Mouse (Mus musculus): ENCODE measurements around the gene Itga11. TPM values are rescaled to one million over a fixed set of nuclear protein-coding genes. Genes with fewer than 3 reads are reported as not detected.

The Itga11 gene
- polyA plus RNA-seq, 1 experiment from 2014 or later = 7.9 TPM

DNA sequence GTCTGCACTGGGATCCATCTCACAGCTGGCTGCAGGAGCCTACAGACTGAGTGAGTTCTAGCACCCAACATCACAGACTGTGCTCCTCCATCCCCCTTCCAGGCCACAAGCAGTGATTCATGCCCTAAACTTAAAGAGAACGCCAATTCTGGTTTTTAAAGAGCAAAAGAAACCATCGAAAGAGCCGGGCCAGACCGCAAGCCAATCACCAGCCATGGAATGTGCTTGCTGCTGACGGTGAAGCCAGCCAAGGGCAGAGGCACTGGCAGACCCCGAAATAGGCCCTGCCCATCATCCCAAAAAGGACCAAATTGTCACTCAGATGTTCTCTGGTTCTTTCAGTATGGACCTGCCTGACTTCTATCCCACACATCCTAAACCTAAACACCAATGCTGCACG, 6.7 kb downstream of the Itga11 start:
- no peak overlapping the region for H3K9ac ChIP-seq
- no peak overlapping the region for H3K27ac ChIP-seq (replicated peaks)
- no peaks in the 10 kb centered on the region for H3K36me3 ChIP-seq
- no peaks in the 10 kb centered on the region for H3K9me3 ChIP-seq (replicated peaks)
- 73% methylated on average over 7 of the region's 7 CpGs for WGBS
- H3K4me3 ChIP-seq (replicated peaks) = no peak overlapping the region
- no peak for ATAC-seq (ENCODE audit: insufficient number of reproducible peaks, low FRiP score, low TSS enrichment, low read depth)
- H3K4me1 ChIP-seq = no peaks in the 10 kb centered on the region; the same call in 1 of the 2 replicates
- no peak overlapping the region for H3K4me2 ChIP-seq (replicated peaks)
- peaks cover 5% of the 10 kb centered on the region for H3K27me3 ChIP-seq

- ATAC-seq (ENCODE audit: insufficient number of reproducible peaks, low FRiP score, low TSS enrichment, low read depth) = no peak
- 88% methylated on average over 10 of the region's 10 CpGs for WGBS
- no peak overlapping the region for H3K9ac ChIP-seq
- H3K4me2 ChIP-seq (replicated peaks) = no peak overlapping the region
- no peaks in the 10 kb centered on the region for H3K9me3 ChIP-seq (replicated peaks)
- no peak overlapping the region for H3K4me3 ChIP-seq (replicated peaks)
- H3K27me3 ChIP-seq = no peaks in the 10 kb centered on the region
- H3K4me1 ChIP-seq = peaks cover 10% of the 10 kb centered on the region; the same call in 1 of the 2 replicates
- no peak overlapping the region for H3K27ac ChIP-seq (replicated peaks)
- H3K36me3 ChIP-seq = no peaks in the 10 kb centered on the region
Observed at GRCm38 (mm10) chr9:62689748-62690147, 12.1 kb downstream of the Itga11 start.

GRCm38 (mm10) chr9:62694054-62694453, 16.4 kb downstream of the Itga11 start:
- no peaks in the 10 kb centered on the region for H3K27me3 ChIP-seq
- 47% methylated on average over 5 of the region's 5 CpGs for WGBS
- ATAC-seq (ENCODE audit: insufficient number of reproducible peaks, low FRiP score, low TSS enrichment, low read depth) = no peak
- peaks cover 10% of the 10 kb centered on the region; the same call in 1 of the 2 replicates for H3K4me1 ChIP-seq
- no peaks in the 10 kb centered on the region for H3K9me3 ChIP-seq (replicated peaks)
- no peak overlapping the region for H3K4me2 ChIP-seq (replicated peaks)
- no peak overlapping the region for H3K9ac ChIP-seq
- H3K27ac ChIP-seq (replicated peaks) = no peak overlapping the region
- no peaks in the 10 kb centered on the region for H3K36me3 ChIP-seq
- no peak overlapping the region for H3K4me3 ChIP-seq (replicated peaks)

DNA sequence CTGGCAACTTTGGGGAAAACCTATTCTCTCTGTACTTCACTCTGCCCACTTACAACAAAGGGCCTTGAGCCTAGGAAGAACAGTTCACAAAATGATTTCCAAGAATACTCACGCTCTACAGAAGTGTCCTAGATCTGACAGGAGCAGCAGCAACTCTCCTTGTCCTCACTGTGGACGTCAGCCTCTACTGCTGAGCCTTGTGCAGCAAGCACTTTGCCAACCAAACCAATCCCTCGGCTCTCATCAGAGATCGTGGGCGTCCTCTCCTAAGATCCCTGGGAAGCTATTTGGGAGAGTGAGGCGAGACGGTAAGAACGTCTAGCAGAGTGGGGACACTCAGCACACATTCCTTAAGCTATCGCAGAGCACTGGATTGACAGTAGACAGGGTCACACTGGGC, 17.6 kb downstream of the Itga11 start:
- Histone ChIP-seq H3K27me3 (no peaks in the 10 kb centered on the region), H3K9ac (no peak overlapping the region), H3K4me3 (replicated peaks) (no peak overlapping the region), H3K36me3 (no peaks in the 10 kb centered on the region), H3K9me3 (replicated peaks) (no peaks in the 10 kb centered on the region), H3K27ac (replicated peaks) (no peak overlapping the region), H3K4me2 (replicated peaks) (no peak overlapping the region), H3K4me1 (peaks cover 10% of the 10 kb centered on the region; the same call in 1 of the 2 replicates)
- WGBS = 76% methylated on average over 9 of the region's 9 CpGs
- ATAC-seq (ENCODE audit: insufficient number of reproducible peaks, low FRiP score, low TSS enrichment, low read depth) = no peak

- WGBS = 79% methylated on average over 4 of the region's 4 CpGs
- no peak overlapping the region for H3K4me2 ChIP-seq (replicated peaks)
- no peaks in the 10 kb centered on the region for H3K9me3 ChIP-seq (replicated peaks)
- no peaks in the 10 kb centered on the region for H3K36me3 ChIP-seq
- H3K9ac ChIP-seq = no peak overlapping the region
- H3K27me3 ChIP-seq = no peaks in the 10 kb centered on the region
- H3K4me1 ChIP-seq = 0 out of 2 replicates have a peak, but pooled peaks cover 2% of the 10 kb centered on the region
- no peak for ATAC-seq (ENCODE audit: insufficient number of reproducible peaks, low FRiP score, low TSS enrichment, low read depth)
- no peak overlapping the region for H3K27ac ChIP-seq (replicated peaks)
- no peak overlapping the region for H3K4me3 ChIP-seq (replicated peaks)
Observed at GRCm38 (mm10) chr9:62696799-62697198, 19.2 kb downstream of the Itga11 start.

DNA sequence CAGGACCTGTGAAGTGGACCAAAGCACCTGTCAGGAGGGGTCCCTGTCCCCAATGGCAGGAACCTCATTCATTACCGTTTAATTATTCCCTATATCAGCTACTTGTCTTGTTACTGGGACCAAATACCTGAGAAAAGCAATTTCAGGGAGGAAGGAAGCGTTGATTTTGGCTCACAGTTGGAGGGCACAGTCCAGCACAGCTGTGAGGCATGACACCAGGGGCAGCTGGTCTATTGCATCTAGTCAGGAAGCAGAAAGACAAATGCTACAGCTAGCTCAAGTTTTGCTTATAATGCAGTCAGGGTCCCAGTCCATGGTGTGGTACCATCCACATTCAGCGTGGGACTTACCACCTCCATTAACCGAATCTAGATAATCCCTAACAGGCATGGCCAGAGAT, 29.6 kb downstream of the Itga11 start:
- no peak for ATAC-seq (ENCODE audit: insufficient number of reproducible peaks, low FRiP score, low TSS enrichment, low read depth)
- Histone ChIP-seq H3K9me3 (replicated peaks) (no peaks in the 10 kb centered on the region), H3K4me1 (peaks cover 20% of the 10 kb centered on the region), H3K36me3 (no peaks in the 10 kb centered on the region), H3K9ac (no peak overlapping the region), H3K27ac (replicated peaks) (no peak overlapping the region), H3K27me3 (no peaks in the 10 kb centered on the region), H3K4me2 (replicated peaks) (no peak overlapping the region), H3K4me3 (replicated peaks) (no peak overlapping the region)
- 85% methylated on average over 4 of the region's 4 CpGs for WGBS

- ATAC-seq (ENCODE audit: insufficient number of reproducible peaks, low FRiP score, low TSS enrichment, low read depth) = no peak
- H3K9ac ChIP-seq = no peak overlapping the region
- H3K4me1 ChIP-seq = peaks cover 26% of the 10 kb centered on the region
- H3K27me3 ChIP-seq = no peaks in the 10 kb centered on the region
- no peak overlapping the region for H3K4me3 ChIP-seq (replicated peaks)
- 28% methylated on average over 6 of the region's 6 CpGs for WGBS
- no peak overlapping the region for H3K4me2 ChIP-seq (replicated peaks)
- H3K36me3 ChIP-seq = no peaks in the 10 kb centered on the region
- peak overlapping the region; percentile 13; the same call in 1 of the 2 replicates for H3K27ac ChIP-seq (replicated peaks)
- no peaks in the 10 kb centered on the region for H3K9me3 ChIP-seq (replicated peaks)
Observed at GRCm38 (mm10) chr9:62707870-62708269, 30.2 kb downstream of the Itga11 start.

GRCm38 (mm10) chr9:62709983-62710382, 32.4 kb downstream of the Itga11 start:
- Histone ChIP-seq H3K4me1 (peaks cover 28% of the 10 kb centered on the region), H3K36me3 (no peaks in the 10 kb centered on the region), H3K4me2 (replicated peaks) (no peak overlapping the region), H3K27me3 (no peaks in the 10 kb centered on the region), H3K27ac (replicated peaks) (no peak overlapping the region), H3K9ac (no peak overlapping the region), H3K9me3 (replicated peaks) (no peaks in the 10 kb centered on the region), H3K4me3 (replicated peaks) (no peak overlapping the region)
- 89% methylated on average over 5 of the region's 5 CpGs for whole genome bisulfite sequencing
- ATAC-seq (ENCODE audit: insufficient number of reproducible peaks, low FRiP score, low TSS enrichment, low read depth) = no peak

DNA sequence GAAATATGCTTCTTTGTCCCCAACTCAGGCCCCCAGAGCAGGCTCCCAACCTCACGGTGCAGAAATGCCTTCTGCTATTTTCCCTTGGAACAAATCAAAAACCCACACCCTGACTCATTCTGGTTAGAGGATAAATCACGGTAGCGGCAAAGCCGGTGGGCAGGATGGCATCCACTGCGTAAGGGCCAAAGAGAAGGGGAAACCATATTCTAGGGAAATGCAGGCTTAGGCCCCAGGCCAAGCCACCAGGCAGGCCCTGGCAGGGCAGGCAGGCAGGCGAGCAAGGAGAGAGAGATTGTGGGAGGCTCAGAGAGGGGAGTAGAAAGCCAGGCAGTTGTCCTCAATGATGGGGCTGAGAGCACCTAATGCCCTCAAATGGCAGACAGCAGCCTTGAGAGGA, 34.7 kb downstream of the Itga11 start:
- ATAC-seq (ENCODE audit: insufficient number of reproducible peaks, low FRiP score, low TSS enrichment, low read depth) = peak; percentile 64
- Histone ChIP-seq H3K27me3 (no peaks in the 10 kb centered on the region), H3K4me3 (replicated peaks) (no peak overlapping the region), H3K27ac (replicated peaks) (peak overlapping the region; percentile 56), H3K4me1 (peaks cover 28% of the 10 kb centered on the region), H3K9me3 (replicated peaks) (no peaks in the 10 kb centered on the region), H3K9ac (no peak overlapping the region), H3K36me3 (no peaks in the 10 kb centered on the region), H3K4me2 (replicated peaks) (no peak overlapping the region)
- WGBS = 45% methylated on average over 6 of the region's 6 CpGs

DNA sequence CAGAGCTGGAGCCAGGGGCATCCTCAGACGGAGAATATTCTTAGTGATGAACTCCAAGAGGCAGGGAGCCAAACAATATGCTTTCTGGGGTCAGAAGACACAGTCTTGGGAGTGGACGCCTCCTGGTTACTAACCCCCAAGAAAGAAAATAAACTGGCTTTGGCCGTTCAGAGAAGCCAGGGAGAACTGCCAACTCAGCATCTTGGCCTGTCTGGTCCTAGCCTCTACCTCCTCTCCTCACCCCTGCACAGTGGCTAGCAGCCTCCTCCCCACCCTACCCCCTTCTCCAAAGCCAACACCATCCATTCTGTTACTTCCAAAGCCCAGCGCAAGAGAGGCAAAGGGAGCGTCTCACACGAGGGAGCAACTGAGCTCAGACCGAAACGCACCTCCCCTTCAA, 35.4 kb downstream of the Itga11 start:
- H3K27ac ChIP-seq (replicated peaks) = peak overlapping the region; percentile 56
- 73% methylated on average over 8 of the region's 8 CpGs for WGBS
- peaks cover 31% of the 10 kb centered on the region for H3K4me1 ChIP-seq
- H3K4me3 ChIP-seq (replicated peaks) = no peak overlapping the region
- ATAC-seq (ENCODE audit: insufficient number of reproducible peaks, low FRiP score, low TSS enrichment, low read depth) = 0 out of 2 replicates have a peak, but pooled peaks have one; percentile 32
- no peaks in the 10 kb centered on the region for H3K36me3 ChIP-seq
- no peak overlapping the region for H3K9ac ChIP-seq
- no peak overlapping the region for H3K4me2 ChIP-seq (replicated peaks)
- no peaks in the 10 kb centered on the region for H3K9me3 ChIP-seq (replicated peaks)
- no peaks in the 10 kb centered on the region for H3K27me3 ChIP-seq

DNA sequence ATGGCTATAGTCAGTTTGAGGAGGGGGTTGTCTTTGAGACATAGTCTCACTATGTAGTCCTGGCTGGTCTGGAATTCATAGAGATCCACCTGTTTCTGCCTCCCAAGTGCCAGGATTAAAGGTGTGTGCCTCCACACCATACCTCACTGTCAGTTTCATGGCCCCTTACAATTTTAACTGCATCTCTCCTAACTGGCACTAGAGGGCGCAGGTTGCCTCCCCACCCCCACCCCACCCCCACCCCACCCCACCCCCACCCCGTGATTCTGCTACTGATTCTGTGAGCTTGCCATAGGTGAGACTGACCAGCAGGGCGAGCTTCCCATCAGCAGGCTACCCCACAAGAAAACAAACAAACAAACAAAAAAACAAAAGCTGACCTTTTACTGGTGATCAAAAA, 36.7 kb downstream of the Itga11 start:
- H3K9ac ChIP-seq = no peak overlapping the region
- no peaks in the 10 kb centered on the region for H3K9me3 ChIP-seq (replicated peaks)
- ATAC-seq (ENCODE audit: insufficient number of reproducible peaks, low FRiP score, low TSS enrichment, low read depth) = no peak
- H3K4me1 ChIP-seq = peaks cover 26% of the 10 kb centered on the region
- no peak overlapping the region for H3K4me2 ChIP-seq (replicated peaks)
- H3K36me3 ChIP-seq = no peaks in the 10 kb centered on the region
- no peak overlapping the region for H3K4me3 ChIP-seq (replicated peaks)
- 46% methylated on average over 3 of the region's 3 CpGs for WGBS
- H3K27me3 ChIP-seq = no peaks in the 10 kb centered on the region
- H3K27ac ChIP-seq (replicated peaks) = no peak overlapping the region

- no peaks in the 10 kb centered on the region for H3K27me3 ChIP-seq
- no peak overlapping the region for H3K4me2 ChIP-seq (replicated peaks)
- H3K27ac ChIP-seq (replicated peaks) = no peak overlapping the region; the same call in 1 of the 2 replicates
- H3K36me3 ChIP-seq = no peaks in the 10 kb centered on the region
- H3K9ac ChIP-seq = no peak overlapping the region
- no peaks in the 10 kb centered on the region for H3K9me3 ChIP-seq (replicated peaks)
- peaks cover 34% of the 10 kb centered on the region for H3K4me1 ChIP-seq
- no peak overlapping the region for H3K4me3 ChIP-seq (replicated peaks)
- ATAC-seq (ENCODE audit: insufficient number of reproducible peaks, low FRiP score, low TSS enrichment, low read depth) = no peak
- WGBS = 18% methylated on average over 8 of the region's 8 CpGs
Observed at GRCm38 (mm10) chr9:62717982-62718381, 40.4 kb downstream of the Itga11 start.
